Mouse (Mus musculus): ENCODE data around the gene Slc26a9. TPM values are rescaled to one million over a fixed set of nuclear protein-coding genes. Genes with fewer than 3 reads are reported as not detected.

Gene Slc26a9
- total and polyA plus RNA-seq, 2 experiments = under 0.01 TPM; not detected in 1

- no peak for TF ChIP-seq POLR2A (IDR thresholded peaks at IDR 0.05; ENCODE audit: extremely low read depth, insufficient read depth, low read length)
- TF ChIP-seq CTCF (IDR thresholded peaks at IDR 0.05; ENCODE audit: low read depth, low read length) = no peak
- no peak for DNase-seq (ENCODE audit: extremely low read depth, low read depth, low spot score)
- Histone ChIP-seq H3K4me3 (ENCODE audit: insufficient read depth, low read depth, low read length) (no peak overlapping the region), H3K27me3 (ENCODE audit: control insufficient read depth, insufficient read depth, low read length) (peaks cover 3% of the 10 kb centered on the region; the same call in 1 of the 2 replicates), H3K27ac (replicated peaks; ENCODE audit: insufficient read depth, low read depth, low read length) (no peak overlapping the region), H3K4me1 (ENCODE audit: control insufficient read depth, insufficient read depth, low read length) (no peaks in the 10 kb centered on the region), H3K79me2 (ENCODE audit: control insufficient read depth, insufficient read depth, low read length) (no peaks in the 10 kb centered on the region), H3K9ac (ENCODE audit: low read depth, low read length) (no peak overlapping the region), H3K36me3 (ENCODE audit: control insufficient read depth, insufficient read depth, low read length) (no peaks in the 10 kb centered on the region)
- 76% methylated on average over 1 of the region's 1 CpGs for WGBS
Observed at GRCm38 (mm10) chr1:131738760-131739159, 5.1 kb upstream of the Slc26a9 start.

GRCm38 (mm10) chr1:131739481-131740160 lies 4.2 kb upstream of the Slc26a9 start:
- DNase-seq (ENCODE audit: extremely low read depth, low read depth, low spot score) = no peak
- H3K4me1 ChIP-seq (ENCODE audit: control insufficient read depth, insufficient read depth, low read length) = no peaks in the 10 kb centered on the region
- peaks cover 6% of the 10 kb centered on the region; the same call in 1 of the 2 replicates for H3K27me3 ChIP-seq (ENCODE audit: control insufficient read depth, insufficient read depth, low read length)
- TF ChIP-seq POLR2A (IDR thresholded peaks at IDR 0.05; ENCODE audit: extremely low read depth, insufficient read depth, low read length) (no peak), CTCF (IDR thresholded peaks at IDR 0.05; ENCODE audit: low read depth, low read length) (no peak)
- WGBS = 88% methylated on average over 9 of the region's 9 CpGs
- H3K79me2 ChIP-seq (ENCODE audit: control insufficient read depth, insufficient read depth, low read length) = no peaks in the 10 kb centered on the region
- no peak overlapping the region for H3K4me3 ChIP-seq (ENCODE audit: insufficient read depth, low read depth, low read length)
- H3K27ac ChIP-seq (replicated peaks; ENCODE audit: insufficient read depth, low read depth, low read length) = no peak overlapping the region
- H3K36me3 ChIP-seq (ENCODE audit: control insufficient read depth, insufficient read depth, low read length) = no peaks in the 10 kb centered on the region
- H3K9ac ChIP-seq (ENCODE audit: low read depth, low read length) = no peak overlapping the region

GRCm38 (mm10) chr1:131745391-131745790 lies 1.6 kb downstream of the Slc26a9 start:
- H3K79me2 ChIP-seq (ENCODE audit: control insufficient read depth, insufficient read depth, low read length) = no peaks in the 10 kb centered on the region
- peaks cover 6% of the 10 kb centered on the region; the same call in 1 of the 2 replicates for H3K27me3 ChIP-seq (ENCODE audit: control insufficient read depth, insufficient read depth, low read length)
- no peak for DNase-seq (ENCODE audit: extremely low read depth, low read depth, low spot score)
- no peaks in the 10 kb centered on the region for H3K4me1 ChIP-seq (ENCODE audit: control insufficient read depth, insufficient read depth, low read length)
- no peaks in the 10 kb centered on the region for H3K36me3 ChIP-seq (ENCODE audit: control insufficient read depth, insufficient read depth, low read length)
- H3K4me3 ChIP-seq (ENCODE audit: insufficient read depth, low read depth, low read length) = no peak overlapping the region
- 73% methylated on average over 5 of the region's 5 CpGs for WGBS
- no peak overlapping the region for H3K27ac ChIP-seq (replicated peaks; ENCODE audit: insufficient read depth, low read depth, low read length)
- no peak overlapping the region for H3K9ac ChIP-seq (ENCODE audit: low read depth, low read length)
- TF ChIP-seq POLR2A (IDR thresholded peaks at IDR 0.05; ENCODE audit: extremely low read depth, insufficient read depth, low read length) (no peak), CTCF (IDR thresholded peaks at IDR 0.05; ENCODE audit: low read depth, low read length) (no peak)

- Histone ChIP-seq H3K9ac (ENCODE audit: low read depth, low read length) (no peak overlapping the region), H3K36me3 (ENCODE audit: control insufficient read depth, insufficient read depth, low read length) (no peaks in the 10 kb centered on the region), H3K4me3 (ENCODE audit: insufficient read depth, low read depth, low read length) (no peak overlapping the region), H3K4me1 (ENCODE audit: control insufficient read depth, insufficient read depth, low read length) (no peaks in the 10 kb centered on the region), H3K27me3 (ENCODE audit: control insufficient read depth, insufficient read depth, low read length) (peaks cover 6% of the 10 kb centered on the region; the same call in 1 of the 2 replicates), H3K27ac (replicated peaks; ENCODE audit: insufficient read depth, low read depth, low read length) (no peak overlapping the region), H3K79me2 (ENCODE audit: control insufficient read depth, insufficient read depth, low read length) (no peaks in the 10 kb centered on the region)
- DNase-seq (ENCODE audit: extremely low read depth, low read depth, low spot score) = no peak
- 81% methylated on average over 2 of the region's 2 CpGs for WGBS
- TF ChIP-seq POLR2A (IDR thresholded peaks at IDR 0.05; ENCODE audit: extremely low read depth, insufficient read depth, low read length) (no peak), CTCF (IDR thresholded peaks at IDR 0.05; ENCODE audit: low read depth, low read length) (no peak)
Observed at GRCm38 (mm10) chr1:131747761-131748160, 3.9 kb downstream of the Slc26a9 start.

- H3K27me3 ChIP-seq (ENCODE audit: control insufficient read depth, insufficient read depth, low read length) = peaks cover 3% of the 10 kb centered on the region; the same call in 1 of the 2 replicates
- no peak overlapping the region for H3K4me3 ChIP-seq (ENCODE audit: insufficient read depth, low read depth, low read length)
- TF ChIP-seq POLR2A (IDR thresholded peaks at IDR 0.05; ENCODE audit: extremely low read depth, insufficient read depth, low read length) (no peak), CTCF (IDR thresholded peaks at IDR 0.05; ENCODE audit: low read depth, low read length) (no peak)
- WGBS = 78% methylated on average over 2 of the region's 2 CpGs
- H3K27ac ChIP-seq (replicated peaks; ENCODE audit: insufficient read depth, low read depth, low read length) = no peak overlapping the region
- no peaks in the 10 kb centered on the region for H3K36me3 ChIP-seq (ENCODE audit: control insufficient read depth, insufficient read depth, low read length)
- H3K9ac ChIP-seq (ENCODE audit: low read depth, low read length) = no peak overlapping the region
- H3K4me1 ChIP-seq (ENCODE audit: control insufficient read depth, insufficient read depth, low read length) = no peaks in the 10 kb centered on the region
- no peak for DNase-seq (ENCODE audit: extremely low read depth, low read depth, low spot score)
- H3K79me2 ChIP-seq (ENCODE audit: control insufficient read depth, insufficient read depth, low read length) = no peaks in the 10 kb centered on the region
Observed at GRCm38 (mm10) chr1:131748636-131749035, 4.8 kb downstream of the Slc26a9 start.
